Mouse (Mus musculus) adrenal gland, adult (tissue): ENCODE measurements around the gene Ska2.

ENCODE experiments used
- DNase-seq, 2 experiments: peaks; one replicate each; pipeline ENCODE4 v3.0.0; 2022 to 2023; ENCODE audit warnings: low spot score in 1 of 2; ENCODE audit not compliant: inconsistent age in 2 of 2

The Ska2 gene

GRCm38 (mm10) chr11:87108755-87109518 lies at the start of gene Ska2:
Ska2 (plus strand) TSS chr11:87109234.
- DNase-seq = peak; percentile 98 to 99

- DNase-seq = no peak
Observed at GRCm38 (mm10) chr11:87060410-87060809, 48.6 kb upstream of the Ska2 start.

GRCm38 (mm10) chr11:87062087-87062486 lies 46.9 kb upstream of the Ska2 start:
- DNase-seq = no peak

- peak; percentile 77 to 88 for DNase-seq
Observed at GRCm38 (mm10) chr11:87073343-87073865, 35.6 kb upstream of the Ska2 start.

GRCm38 (mm10) chr11:87073866-87074440 lies 35.1 kb upstream of the Ska2 start, which contains the start of gene Gdpd1:
Gdpd1 (minus strand) TSS chr11:87074062.
- DNase-seq = peak; percentile 92 to 96

- no peak for DNase-seq
Observed at GRCm38 (mm10) chr11:87083712-87084111, 25.3 kb upstream of the Ska2 start.

DNA sequence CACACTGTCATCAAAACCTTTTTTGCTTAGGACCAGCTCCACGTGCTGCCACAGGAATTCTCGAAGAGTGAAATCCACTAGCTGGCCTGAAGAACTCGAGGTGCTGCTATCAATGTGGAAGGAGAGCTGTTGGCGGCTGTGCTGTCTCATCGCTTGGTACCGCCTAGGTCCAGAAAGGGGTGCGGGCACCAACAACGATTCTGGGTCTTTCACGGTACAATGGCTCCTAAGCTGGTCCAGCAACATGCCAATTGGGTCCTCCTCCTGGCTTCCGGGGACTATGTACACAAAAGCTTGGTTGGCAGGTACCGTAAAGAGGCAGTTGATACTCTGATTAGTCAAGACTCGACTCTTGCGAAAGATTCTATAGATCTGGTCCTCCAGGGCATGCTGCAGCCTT lies 23.6 kb upstream of the Ska2 start:
- DNase-seq = peak in 1 of 2 experiments; percentile 26

DNA sequence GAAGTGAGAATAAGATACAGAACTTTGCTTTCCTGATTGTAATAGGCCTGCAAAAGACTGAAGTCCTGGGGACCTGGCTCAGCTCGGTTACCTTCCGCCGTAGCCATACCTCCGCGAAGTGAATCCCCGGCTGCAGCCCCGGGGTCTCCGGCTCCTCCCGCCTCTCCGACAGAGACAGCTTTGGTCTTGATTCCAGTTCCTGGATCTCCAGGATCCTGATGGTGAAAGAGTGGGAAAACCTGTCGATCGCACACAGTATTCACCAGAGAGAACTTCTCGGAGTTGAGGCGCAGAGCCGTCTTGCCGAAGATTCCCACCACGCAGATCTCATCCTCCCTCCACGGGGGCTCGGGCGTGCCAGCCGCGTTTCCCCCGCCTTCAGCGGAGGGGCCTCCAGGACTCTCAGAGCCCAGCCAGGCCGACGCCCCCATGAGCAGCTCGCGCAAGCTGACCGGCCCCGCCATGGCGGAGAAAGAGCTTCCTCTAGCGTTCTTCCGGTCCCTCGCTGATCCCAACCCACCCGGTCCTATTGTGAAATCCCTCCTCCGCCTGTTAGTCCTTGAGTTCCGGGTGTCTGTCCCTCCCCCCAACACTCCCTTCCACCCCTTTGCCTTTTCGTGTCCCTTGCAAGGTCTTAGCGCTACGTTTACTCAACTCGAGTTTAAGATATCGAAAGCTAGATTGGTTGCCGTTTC lies 22.6 kb upstream of the Ska2 start, which contains the start of gene Smg8:
TSS of gene Smg8 (minus strand) at position 485 of the 695 bp plus-strand sequence.
- peak; percentile 86 to 96 for DNase-seq

GRCm38 (mm10) chr11:87087142-87087541 lies 21.9 kb upstream of the Ska2 start:
- DNase-seq = peak in 1 of 2 experiments; percentile 22

DNA sequence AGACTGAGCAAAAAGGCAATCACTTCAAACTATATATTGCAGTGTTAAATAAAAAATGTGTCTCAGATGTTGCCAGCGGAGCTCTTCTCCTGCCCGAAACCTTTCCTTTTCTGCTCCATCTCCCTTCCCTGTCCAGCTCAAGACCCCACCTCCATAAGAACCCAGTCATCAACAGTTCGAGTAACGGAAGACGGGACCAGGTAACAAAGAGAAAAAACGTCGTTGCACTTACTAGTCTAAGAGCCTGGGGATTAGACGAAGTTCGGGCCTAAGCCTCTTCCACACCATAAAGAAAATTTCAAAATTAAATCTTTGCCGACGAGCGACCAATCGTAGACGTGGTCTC lies 652 bp upstream of the Ska2 start, which contains the start of gene Prr11:
TSS of gene Prr11 (minus strand) at position 300 of the 346 bp plus-strand sequence.
- no peak for DNase-seq

- peak; percentile 39 to 71 for DNase-seq
Observed at GRCm38 (mm10) chr11:87109519-87110171, 611 bp downstream of the Ska2 start.

DNA sequence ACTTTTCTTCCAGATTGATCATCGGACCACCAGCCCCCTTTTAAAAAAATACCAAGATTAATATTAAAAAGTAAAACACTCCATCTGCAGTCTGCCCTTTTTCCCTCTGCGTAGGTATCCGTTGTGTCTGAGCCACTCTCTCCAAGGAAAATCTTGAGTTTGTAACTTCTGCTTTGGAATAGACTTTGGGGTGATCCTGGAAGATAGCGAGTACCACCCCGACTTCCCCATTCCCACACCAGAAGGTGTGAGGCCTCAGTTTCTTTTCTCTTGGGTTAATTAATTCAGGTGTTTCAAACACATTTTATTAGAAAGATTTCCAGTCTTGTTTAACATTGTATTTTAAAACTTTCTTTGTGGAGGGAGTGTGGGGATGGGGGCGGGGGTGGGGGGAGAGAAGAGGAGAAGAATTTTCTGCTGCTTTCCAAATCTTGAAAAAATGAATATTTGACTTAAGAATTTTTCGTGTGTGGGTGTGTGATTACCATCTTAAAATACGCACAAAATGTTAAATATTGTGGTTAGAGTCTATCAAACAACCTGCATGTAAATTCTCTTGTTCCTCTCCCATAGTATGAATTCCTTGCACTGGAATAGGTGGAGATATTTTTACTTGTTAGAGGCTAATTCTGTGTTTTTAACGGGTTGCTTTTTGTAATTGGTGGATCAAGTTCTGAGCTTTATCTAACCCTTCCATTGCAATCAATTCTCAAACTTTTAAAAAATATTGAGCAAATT lies 1.3 kb downstream of the Ska2 start:
- no peak for DNase-seq

DNA sequence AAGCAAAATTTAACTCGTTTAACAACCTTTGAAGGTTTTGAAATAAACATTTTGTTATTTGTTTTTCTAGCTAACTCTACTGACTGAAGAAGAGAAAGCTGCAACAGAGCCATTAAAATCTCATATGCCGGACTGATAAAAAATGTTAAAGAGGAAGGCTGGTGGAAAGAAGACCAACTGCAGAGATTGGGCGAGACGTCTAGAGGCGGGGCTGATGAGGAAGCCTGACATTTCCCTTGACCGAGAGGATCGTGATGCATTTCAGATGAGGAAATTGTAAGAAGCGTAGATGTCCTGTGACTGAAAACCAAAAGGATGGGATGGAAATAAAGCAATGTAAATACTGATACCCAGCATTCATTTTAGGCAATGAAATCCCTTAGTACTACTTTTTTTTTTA lies 12.8 kb downstream of the Ska2 start:
- no peak for DNase-seq

DNA sequence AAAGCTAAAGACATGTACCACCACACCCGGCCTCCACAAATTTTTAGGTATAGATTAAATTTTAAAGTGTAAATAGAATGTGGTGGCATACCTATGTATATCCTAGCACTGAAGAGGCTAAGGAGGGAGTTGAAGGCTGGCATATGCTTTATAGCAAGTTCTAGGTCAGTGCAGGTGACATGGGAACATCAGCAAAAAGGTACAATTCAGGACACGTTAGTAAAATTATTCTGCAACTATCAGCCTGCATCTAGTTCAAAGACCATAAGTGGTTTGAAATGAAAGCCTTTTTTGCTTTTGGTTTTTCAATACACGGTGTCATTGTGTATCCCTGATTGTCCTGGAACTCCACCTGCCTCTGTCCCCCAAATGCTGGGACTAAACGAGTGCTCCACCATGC lies 16.5 kb downstream of the Ska2 start:
- no peak for DNase-seq

DNA sequence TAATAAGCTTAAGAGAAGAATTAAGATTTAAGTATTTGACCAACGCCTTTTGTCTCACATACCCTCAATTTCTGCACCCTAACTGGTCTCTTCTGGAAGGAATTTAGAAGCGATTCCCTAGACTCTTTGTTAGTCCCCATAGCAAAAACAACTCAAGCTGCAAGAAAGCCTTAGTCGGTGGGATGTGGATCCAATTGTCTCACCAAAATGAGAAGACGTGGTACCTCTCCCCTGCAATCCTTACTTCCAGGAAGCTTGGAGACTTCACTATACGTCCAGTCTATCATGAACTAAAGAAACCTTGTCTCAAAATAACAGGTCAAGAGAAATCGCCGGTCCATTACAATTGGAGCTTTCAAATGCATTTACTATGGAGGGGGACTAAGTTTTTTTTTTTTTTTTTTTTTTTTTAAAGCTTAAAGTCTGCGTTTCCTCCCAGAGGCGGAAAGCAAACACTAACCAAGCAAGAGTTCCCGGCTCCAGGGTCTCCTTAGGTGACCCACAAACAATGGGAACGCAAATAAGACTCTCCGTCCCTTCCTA lies 17.3 kb downstream of the Ska2 start:
- no peak for DNase-seq

GRCm38 (mm10) chr11:87126824-87127816 lies 18.1 kb downstream of the Ska2 start, which contains the start of gene Trim37:
Trim37 (plus strand) TSS chr11:87127077.
- peak; percentile 91 to 95 for DNase-seq

DNA sequence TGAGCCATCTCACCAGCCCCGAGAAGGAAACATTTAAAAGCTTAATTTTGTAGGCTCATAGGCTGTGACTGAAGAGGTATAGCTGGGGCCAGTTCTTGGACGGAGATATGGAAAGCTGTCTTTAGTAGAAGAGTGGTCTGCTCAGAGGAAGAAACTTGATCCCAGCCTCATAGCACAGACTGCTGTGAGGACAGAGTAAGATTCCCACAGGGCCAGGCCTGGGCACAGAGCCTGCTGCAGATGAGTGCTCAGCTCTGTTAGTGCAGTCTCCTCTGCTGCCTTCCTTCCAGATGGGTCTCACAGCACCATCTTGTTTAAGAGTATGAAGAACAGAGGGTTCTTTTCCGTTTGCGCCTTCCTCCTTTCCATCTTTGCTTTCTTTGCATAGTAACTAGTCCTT lies 27.2 kb downstream of the Ska2 start:
- no peak for DNase-seq

GRCm38 (mm10) chr11:87158012-87158411 lies 49.0 kb downstream of the Ska2 start:
- DNase-seq = no peak

DNA sequence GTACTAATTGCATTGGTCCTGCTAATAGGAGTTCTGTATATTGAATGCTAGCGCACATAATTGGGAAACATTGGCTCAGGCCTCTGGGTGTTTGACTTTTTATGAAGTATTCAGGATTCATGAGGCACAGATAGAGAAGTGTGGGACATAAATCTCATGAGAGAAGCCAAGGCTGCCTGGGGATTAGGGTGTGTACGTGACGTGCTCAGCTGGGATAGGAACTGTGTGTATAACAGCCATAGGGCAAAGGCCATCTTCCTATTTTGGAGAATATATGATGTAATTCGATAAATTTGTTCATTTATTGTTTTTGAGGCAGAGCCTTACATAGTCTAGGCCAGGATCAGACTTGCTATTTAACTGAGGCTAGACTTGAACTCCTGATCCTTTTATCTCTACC lies 53.7 kb downstream of the Ska2 start:
- DNase-seq = no peak
